Mouse (Mus musculus) brain, embryonic 14.5 days (tissue): ENCODE results near the gene Sp100.

Experiments used
- CTCF ChIP-seq: fragments of 200-500 bp; IDR thresholded peaks from 2 replicates; pipeline ENCODE4 v1.5.1; 2012; ENCODE audit warnings: inconsistent platforms, mild to moderate bottlenecking, moderate library complexity, borderline replicate concordance; ENCODE audit not compliant: insufficient read depth, insufficient read length; ENCODE audit errors: extremely low read depth
- POLR2A ChIP-seq: fragments of 200-500 bp; IDR thresholded peaks from 2 replicates; pipeline ENCODE4 v1.6.1; 2012; ENCODE audit warnings: mild to moderate bottlenecking, inconsistent platforms, borderline replicate concordance; ENCODE audit not compliant: poor library complexity, insufficient read depth, insufficient read length, severe bottlenecking; ENCODE audit errors: extremely low read depth

GRCm38 (mm10) chr1:85692281-85692680 is 42.5 kb downstream of the Sp100 start:
- TF ChIP-seq CTCF (no peak), POLR2A (no peak)
